Mouse (Mus musculus) stomach, embryonic 16.5 days (tissue): ENCODE results near the gene Tcaf1. TPM values are rescaled to one million over a fixed set of nuclear protein-coding genes. Genes with fewer than 3 reads are reported as not detected.

Source experiments
- ATAC-seq: fragments of 200-750 bp; cut with Nextera tagmentation; 2 replicates; pipeline ENCODE4 v1.8.0; 2017; ENCODE audit warnings: moderate number of reproducible peaks, moderate TSS enrichment; ENCODE audit not compliant: insufficient read depth, low FRiP score
- H3K27ac ChIP-seq: fragments of 300-500 bp; sonication (generic); 2 replicates; pipeline ENCODE4 v1.5.1; 2014; ENCODE audit warnings: low read length
- H3K27me3 ChIP-seq: fragments of 300-500 bp; sonication (generic); 2 replicates; pipeline ENCODE4 v1.6.1; 2014; ENCODE audit warnings: low read length, control low read depth, mixed read lengths; ENCODE audit not compliant: control insufficient read depth, insufficient read depth
- H3K36me3 ChIP-seq: fragments of 300-500 bp; sonication (generic); 2 replicates; pipeline ENCODE4 v1.6.1; 2014; ENCODE audit warnings: low read length; ENCODE audit not compliant: control insufficient read depth, insufficient read depth
- H3K4me1 ChIP-seq: fragments of 300-500 bp; sonication (generic); 2 replicates; pipeline ENCODE4 v1.6.1; 2014; ENCODE audit warnings: low read length, control low read depth, mixed read lengths; ENCODE audit not compliant: control insufficient read depth, insufficient read depth
- H3K4me2 ChIP-seq: fragments of 300-500 bp; sonication (generic); 2 replicates; pipeline ENCODE4 v1.6.1; 2014; ENCODE audit warnings: low read depth, low read length, mixed read lengths
- H3K4me3 ChIP-seq: fragments of 300-500 bp; sonication (generic); replicated peaks from 2 replicates; pipeline ENCODE4 v1.5.1; 2014; ENCODE audit warnings: mild to moderate bottlenecking, low read length
- H3K9ac ChIP-seq: fragments of 300-500 bp; sonication (generic); 2 replicates; pipeline ENCODE4 v1.6.1; 2014; ENCODE audit warnings: low read length
- H3K9me3 ChIP-seq: fragments of 300-500 bp; sonication (generic); replicated peaks from 2 replicates; pipeline ENCODE4 v1.6.1; 2016; ENCODE audit warnings: low read length, control low read depth; ENCODE audit not compliant: control insufficient read depth
- WGBS: fragments of 180-500 bp; shearing (Covaris S2); extraction: QIAGEN DNeasy Blood & Tissue Kit; methylation state at CpG from one replicate; pipeline ENCODE4 v1.1.7; 2014; 5-methylcytosine and 5-hydroxymethylcytosine counted together
- polyA plus RNA-seq: library from polyadenylated mRNA; unstranded; fragments of >200 nt; fragmentation: Nextera tagmentation; extraction: Ambion mirVana; gene quantifications from 2 replicates; pipeline ENCODE4 v1.2.1, GENCODE M21; 2015

Tcaf1 gene
- polyA plus RNA-seq = 70.1 and 71.8 TPM in 2 replicates

DNA sequence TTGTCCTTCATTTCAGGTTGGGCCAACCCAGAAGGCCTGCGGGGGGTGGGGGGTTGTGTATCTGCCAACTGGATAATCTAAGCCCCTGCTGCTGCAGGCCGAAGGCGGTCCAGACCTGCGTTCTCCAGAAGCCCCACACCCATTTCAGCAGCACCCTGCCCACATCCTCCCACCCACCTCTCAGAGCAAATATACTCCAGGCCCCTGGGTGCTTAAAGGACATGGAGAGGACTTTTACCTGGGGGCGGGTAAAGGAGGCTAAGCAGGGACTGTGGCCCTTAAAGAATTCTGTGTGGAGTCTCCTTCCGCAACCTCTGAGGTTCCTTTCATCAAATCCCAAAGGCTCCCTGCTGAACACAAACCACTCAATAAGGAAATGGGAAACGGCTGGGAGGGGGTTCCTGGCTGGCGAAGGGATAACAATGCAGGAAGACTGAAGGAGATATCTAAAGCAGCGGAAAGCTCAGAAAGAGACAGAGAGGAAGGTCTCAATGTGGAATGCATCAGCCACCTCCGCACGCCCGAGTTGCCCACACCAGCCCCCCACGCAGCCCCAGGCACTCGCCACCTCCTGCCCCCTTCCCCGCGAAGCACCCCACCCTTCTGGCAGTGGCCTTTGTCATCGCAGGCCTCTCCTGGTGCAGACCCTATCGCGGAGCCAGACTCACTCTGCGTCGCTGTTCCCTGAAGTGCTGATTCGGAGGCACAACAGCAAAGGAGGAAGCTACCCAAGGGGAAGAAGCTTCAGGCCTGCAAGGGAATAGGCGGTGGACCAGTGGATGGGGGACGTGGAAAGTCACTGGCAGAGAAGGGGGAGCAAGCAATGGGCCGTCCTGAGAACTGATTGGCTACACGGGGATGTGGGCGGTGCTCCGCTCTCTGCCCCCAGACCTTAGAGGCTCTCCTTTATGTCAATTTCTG lies at the start of gene Tcaf1:
Gene Tcaf1, minus strand, starts transcription at position 798 of the 921 bp plus-strand sequence.
- peak within 1 kb of the TSS; percentile 93 for H3K27ac ChIP-seq
- 1% methylated on average over 28 of the region's 28 CpGs for WGBS
- peak within 1 kb of the TSS; percentile 75 for H3K4me2 ChIP-seq
- no peaks in the 10 kb centered on the region for H3K9me3 ChIP-seq
- H3K4me3 ChIP-seq = peak within 1 kb of the TSS; percentile 87
- no peaks in the 10 kb centered on the region for H3K27me3 ChIP-seq
- H3K9ac ChIP-seq = peak within 1 kb of the TSS; percentile 91
- ATAC-seq = peak; percentile 98
- 0 out of 2 replicates have a peak, but pooled peaks cover 3% of the 10 kb centered on the region for H3K4me1 ChIP-seq
- H3K36me3 ChIP-seq = no peaks in the 10 kb centered on the region

DNA sequence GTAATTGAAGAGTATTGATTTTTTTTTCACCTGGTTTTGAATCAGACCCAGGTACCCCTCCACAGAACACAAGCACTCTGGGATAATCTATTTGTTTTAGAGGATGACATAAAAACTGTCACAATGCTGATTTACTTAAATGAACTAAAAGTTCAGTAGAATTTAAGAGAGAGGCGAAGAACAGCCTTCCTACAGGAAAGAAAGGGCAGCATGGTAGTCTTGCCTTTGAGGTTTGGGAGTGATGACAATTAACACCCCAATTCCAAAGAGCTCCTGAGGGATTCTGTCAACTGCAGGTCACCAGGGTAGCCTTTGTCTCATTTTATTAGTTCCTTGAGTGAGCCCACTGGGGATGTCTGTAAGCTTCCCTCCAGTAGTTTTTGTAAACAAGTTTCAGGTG lies 46.2 kb upstream of the Tcaf1 start, which contains the start of gene Olfr38:
Gene Olfr38, plus strand, starts transcription at position 301 of the 400 bp plus-strand sequence.
- no peak within 1 kb of the TSS for H3K9ac ChIP-seq
- WGBS = 70% methylated on average over 1 of the region's 1 CpGs

DNA sequence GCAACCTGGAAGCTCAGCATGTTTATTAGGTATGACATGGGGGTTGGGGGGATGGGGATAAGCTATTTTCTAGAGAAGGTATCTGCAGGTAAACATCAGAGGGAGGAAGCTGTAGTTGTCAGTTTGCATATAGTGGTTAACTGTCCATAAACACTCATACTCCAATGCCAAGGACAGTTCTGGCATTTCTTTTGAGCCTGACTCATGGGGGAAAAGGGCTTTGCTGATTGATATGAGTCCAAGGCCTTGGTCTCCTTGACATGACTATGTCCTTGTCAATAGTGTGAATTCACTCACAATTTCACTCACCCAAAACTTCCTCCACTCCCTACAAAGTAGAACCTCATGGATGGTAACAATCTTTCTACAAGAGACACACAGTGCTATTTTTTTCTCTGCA lies 38.0 kb upstream of the Tcaf1 start:
- no peak overlapping the region for H3K4me3 ChIP-seq
- H3K36me3 ChIP-seq = no peaks in the 10 kb centered on the region
- no peak overlapping the region for H3K27ac ChIP-seq
- ATAC-seq = no peak
- no peaks in the 10 kb centered on the region for H3K27me3 ChIP-seq
- H3K9ac ChIP-seq = no peak overlapping the region
- no peaks in the 10 kb centered on the region for H3K4me1 ChIP-seq
- no peaks in the 10 kb centered on the region for H3K9me3 ChIP-seq
- no peak overlapping the region for H3K4me2 ChIP-seq

More for the DNA sequence above, 46.2 kb upstream of the Tcaf1 start, which contains the start of gene Olfr38:
- Histone ChIP-seq H3K4me2 (no peak within 1 kb of the TSS), H3K4me3 (no peak within 1 kb of the TSS), H3K4me1 (no peaks in the 10 kb centered on the region), H3K27ac (no peak within 1 kb of the TSS), H3K27me3 (no peaks in the 10 kb centered on the region), H3K9me3 (no peaks in the 10 kb centered on the region), H3K36me3 (no peaks in the 10 kb centered on the region)
- ATAC-seq = no peak

DNA sequence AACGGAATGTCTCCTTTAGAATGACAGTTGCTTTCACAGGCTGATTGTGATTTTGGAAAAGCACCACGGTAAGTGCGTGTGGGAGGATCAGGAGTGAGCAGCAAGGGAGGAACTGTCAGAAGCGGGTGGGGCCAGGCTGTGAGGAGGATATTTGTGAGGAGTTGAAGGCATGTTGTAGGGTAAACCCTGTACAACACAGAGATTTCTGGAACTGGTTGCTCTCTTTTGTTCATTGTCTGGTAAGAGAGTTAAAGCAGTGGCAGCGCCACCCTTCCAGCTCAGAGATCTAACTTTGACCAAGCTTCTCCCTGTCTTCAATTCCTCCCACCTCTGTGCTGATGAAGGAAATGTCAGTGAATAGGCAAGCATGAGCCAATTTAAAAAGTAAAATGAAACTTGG lies 32.4 kb upstream of the Tcaf1 start:
- H3K36me3 ChIP-seq = no peaks in the 10 kb centered on the region
- no peaks in the 10 kb centered on the region for H3K27me3 ChIP-seq
- ATAC-seq = no peak
- H3K27ac ChIP-seq = no peak overlapping the region
- no peak overlapping the region for H3K9ac ChIP-seq
- 63% methylated on average over 5 of the region's 5 CpGs for WGBS
- no peaks in the 10 kb centered on the region for H3K9me3 ChIP-seq
- H3K4me3 ChIP-seq = no peak overlapping the region
- no peak overlapping the region for H3K4me2 ChIP-seq
- H3K4me1 ChIP-seq = no peaks in the 10 kb centered on the region

DNA sequence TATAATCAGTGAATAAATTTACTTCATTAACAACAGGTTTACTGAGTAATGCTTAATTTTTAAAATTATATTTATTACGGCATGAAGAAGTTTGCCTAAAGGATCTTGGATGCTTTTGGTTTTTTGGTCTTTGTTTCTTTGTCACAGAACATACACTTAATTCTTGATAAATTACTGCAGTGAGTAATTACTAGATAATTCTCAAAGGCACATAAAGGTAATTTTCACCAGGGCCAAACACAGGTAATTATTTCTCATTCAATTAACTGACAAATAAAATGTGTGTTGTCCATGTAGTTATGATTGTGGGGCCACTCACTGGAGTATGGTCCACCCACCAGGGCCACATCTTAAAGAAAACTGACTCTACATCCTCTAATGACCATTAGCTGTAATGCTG lies 29.2 kb upstream of the Tcaf1 start, which contains the start of gene Olfr453:
Gene Olfr453, plus strand, starts transcription at position 301 of the 400 bp plus-strand sequence.
- no peak within 1 kb of the TSS for H3K4me3 ChIP-seq
- H3K9ac ChIP-seq = no peak within 1 kb of the TSS
- H3K27ac ChIP-seq = no peak within 1 kb of the TSS
- H3K4me2 ChIP-seq = no peak within 1 kb of the TSS
- H3K36me3 ChIP-seq = no peaks in the 10 kb centered on the region
- ATAC-seq = no peak
- H3K9me3 ChIP-seq = no peaks in the 10 kb centered on the region
- 90% methylated on average over 1 of the region's 1 CpGs for WGBS
- H3K27me3 ChIP-seq = no peaks in the 10 kb centered on the region
- no peaks in the 10 kb centered on the region for H3K4me1 ChIP-seq

DNA sequence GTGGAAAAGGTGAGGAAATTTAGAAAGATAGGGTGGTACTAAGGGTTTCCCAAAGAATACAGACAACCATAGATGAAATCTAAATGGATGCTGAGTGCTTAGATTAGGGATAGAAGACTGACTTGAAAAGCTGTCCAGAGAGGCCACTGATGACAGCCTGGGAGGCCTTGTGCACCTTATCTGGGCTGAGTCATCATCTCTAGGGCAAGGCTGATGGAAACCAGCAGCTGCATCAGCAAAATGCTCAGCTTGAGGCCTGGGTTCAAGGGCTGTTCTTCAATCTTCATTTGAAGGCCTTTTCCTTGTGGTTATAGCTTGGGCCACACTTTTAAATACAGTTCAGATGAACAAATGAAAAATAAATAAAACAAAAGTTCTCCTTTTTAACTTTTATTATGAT lies 8.1 kb upstream of the Tcaf1 start:
- no peaks in the 10 kb centered on the region for H3K4me1 ChIP-seq
- no peak overlapping the region for H3K9ac ChIP-seq
- no peak overlapping the region for H3K27ac ChIP-seq
- H3K36me3 ChIP-seq = no peaks in the 10 kb centered on the region
- H3K4me3 ChIP-seq = no peak overlapping the region
- ATAC-seq = no peak
- no peaks in the 10 kb centered on the region for H3K27me3 ChIP-seq
- no peak overlapping the region for H3K4me2 ChIP-seq
- H3K9me3 ChIP-seq = no peaks in the 10 kb centered on the region

DNA sequence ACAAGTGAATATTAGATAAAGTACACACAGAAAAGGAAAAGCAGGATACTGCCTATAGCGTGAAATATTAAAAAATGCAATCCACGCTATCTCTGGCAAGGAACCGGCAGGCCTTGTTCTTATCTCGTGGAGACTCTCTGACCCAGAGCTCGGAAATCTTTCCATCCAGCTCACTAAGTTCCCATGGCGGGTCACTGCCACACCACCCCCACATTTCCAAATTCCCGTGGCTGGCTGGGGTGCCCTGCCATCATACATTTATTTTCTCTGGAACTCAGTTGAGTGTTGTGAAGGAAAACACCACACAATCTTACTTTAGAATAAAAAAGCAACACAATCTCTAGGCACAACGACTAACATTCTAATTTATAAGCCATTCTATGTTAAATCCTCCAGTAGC lies 4.8 kb upstream of the Tcaf1 start:
- no peaks in the 10 kb centered on the region for H3K9me3 ChIP-seq
- no peaks in the 10 kb centered on the region for H3K36me3 ChIP-seq
- H3K27me3 ChIP-seq = no peaks in the 10 kb centered on the region
- H3K27ac ChIP-seq = no peak overlapping the region
- H3K9ac ChIP-seq = no peak overlapping the region
- no peaks in the 10 kb centered on the region for H3K4me1 ChIP-seq
- H3K4me2 ChIP-seq = no peak overlapping the region
- H3K4me3 ChIP-seq = no peak overlapping the region
- WGBS = 62% methylated on average over 8 of the region's 8 CpGs
- ATAC-seq = no peak

DNA sequence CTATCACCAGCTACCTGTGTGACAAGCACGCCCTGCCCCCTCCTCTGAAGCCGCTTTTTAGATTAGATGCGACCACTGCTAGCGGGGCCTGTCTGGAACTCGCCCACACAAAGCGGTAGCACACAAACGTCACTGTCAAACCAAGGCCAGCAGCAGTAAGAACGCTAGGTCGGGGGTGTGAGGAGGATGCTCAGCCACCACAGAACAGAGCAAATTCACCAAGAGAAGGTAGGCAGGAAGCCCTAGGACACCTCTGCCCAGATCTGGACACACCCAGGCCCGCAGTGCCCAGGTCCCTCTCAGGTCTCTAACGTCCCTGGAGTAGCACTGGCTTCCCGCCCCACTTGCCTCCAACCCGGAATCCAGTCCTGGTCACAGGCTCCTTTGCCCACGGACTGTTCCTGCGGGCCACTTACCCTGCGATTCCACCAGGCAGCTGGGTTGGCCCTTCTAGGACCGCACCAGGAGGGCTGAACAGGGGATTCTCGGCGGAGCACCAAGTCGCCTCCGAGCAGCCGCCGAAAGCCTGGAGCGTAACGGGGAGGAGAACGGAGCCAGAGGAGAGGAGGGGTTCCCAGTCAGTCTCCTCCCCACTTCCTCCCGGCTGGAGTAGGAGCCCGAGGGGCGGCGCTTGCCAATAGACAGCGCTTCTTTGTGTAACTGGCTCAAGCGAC lies 17.2 kb downstream of the Tcaf1 start:
- Histone ChIP-seq H3K36me3 (no peaks in the 10 kb centered on the region), H3K4me2 (peak overlapping the region; percentile 95), H3K27ac (peak overlapping the region; percentile 84), H3K4me3 (peak overlapping the region; percentile 85), H3K9me3 (no peaks in the 10 kb centered on the region), H3K4me1 (peaks cover 4% of the 10 kb centered on the region; the same call in 1 of the 2 replicates), H3K27me3 (no peaks in the 10 kb centered on the region), H3K9ac (peak overlapping the region; percentile 82)
- peak; percentile 94 for ATAC-seq
- under 1% methylated on average over 32 of the region's 32 CpGs for WGBS

DNA sequence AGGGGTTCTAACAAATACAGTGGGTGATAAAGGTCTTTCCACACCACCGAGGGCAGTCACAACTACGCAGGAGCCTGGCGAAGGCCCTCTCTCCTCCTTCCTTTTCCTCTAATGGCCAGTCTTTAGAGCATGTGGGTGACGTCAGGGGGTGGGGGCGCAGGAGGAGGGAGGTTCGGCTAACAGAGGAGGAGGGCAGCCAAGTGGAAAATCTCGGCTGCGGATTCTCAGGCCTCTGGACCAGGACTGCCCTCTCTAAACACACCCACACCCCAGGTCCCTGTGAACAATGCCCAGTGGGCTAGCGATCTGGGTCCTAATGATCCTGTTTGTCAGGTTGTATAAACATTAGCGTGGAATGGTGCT lies 17.8 kb downstream of the Tcaf1 start:
- H3K36me3 ChIP-seq = no peaks in the 10 kb centered on the region
- H3K27ac ChIP-seq = peak overlapping the region; percentile 84
- peak overlapping the region; percentile 95 for H3K4me2 ChIP-seq
- peak overlapping the region; percentile 85 for H3K4me3 ChIP-seq
- WGBS = under 1% methylated on average over 10 of the region's 10 CpGs
- H3K4me1 ChIP-seq = peaks cover 4% of the 10 kb centered on the region; the same call in 1 of the 2 replicates
- peak; percentile 91 for ATAC-seq
- peak overlapping the region; percentile 82 for H3K9ac ChIP-seq
- H3K9me3 ChIP-seq = no peaks in the 10 kb centered on the region
- H3K27me3 ChIP-seq = no peaks in the 10 kb centered on the region
